ENCODE assay signal across 9 mouse cellular contexts in genomic region chr19:5741641-5742240, GRCm38 (mm10). TPM values are rescaled to one million over a fixed set of nuclear protein-coding genes. Genes with fewer than 3 reads are reported as not detected.
A peak's percentile ranks its signal among the peaks of the same experiment; 100 is the strongest.
DNase-seq lines count a peak whose midpoint lies in the region; ATAC-seq and TF ChIP-seq lines count a peak whose summit lies in the region.
"Had no signal": no experiment of that assay in that cellular context is flagged by ENCODE, and none has a peak within 500 bp of the region (broad histone marks: within the 10 kb centered on the region; RNA-seq: fewer than 3 reads in every experiment).

No protein-coding gene starts in this region.

- peak; percentile 83 for DNase-seq in 3T3-L1 (ENCODE audit: low read depth, low spot score)
- peak; percentile 54 for DNase-seq in forebrain, embryonic 10.5 days (ENCODE audit: extremely low spot score, low spot score)
- DNase-seq in kidney, postnatal 0 days (ENCODE audit: low spot score): peak; percentile 90
- no peak for DNase-seq in liver, embryonic 13.5 days
- peak; percentile 75 for DNase-seq in neural tube, embryonic 11.5 days (ENCODE audit: low spot score)
- peak; percentile 69 to 82 for DNase-seq in urinary bladder, postnatal 36 days (ENCODE audit: low spot score in 2 of 2)

- ATAC-seq in heart, embryonic 13.5 days (ENCODE audit: extremely low read depth, insufficient number of reproducible peaks, low FRiP score, low TSS enrichment): peak; percentile 53
- ATAC-seq in kidney, postnatal 0 days (replicated peaks; ENCODE audit: low FRiP score, low read depth): peak; percentile 30; the same call in 1 of the 2 replicates
- ATAC-seq in liver, embryonic 13.5 days (ENCODE audit: low read depth): 0 out of 2 replicates have a peak, but pooled peaks have one; percentile 24
- peak; percentile 64 for ATAC-seq in neural tube, embryonic 11.5 days (ENCODE audit: insufficient read depth, low FRiP score, low TSS enrichment)

- peaks cover 89% of the 10 kb centered on the region for H3K27me3 ChIP-seq in forebrain, embryonic 10.5 days (ENCODE audit: poor library complexity, severe bottlenecking)
- peaks cover 71% of the 10 kb centered on the region for H3K27me3 ChIP-seq in heart, embryonic 13.5 days (replicated peaks)
- no peaks in the 10 kb centered on the region for H3K27me3 ChIP-seq in kidney, postnatal 0 days (ENCODE audit: insufficient read depth, low read length)
- H3K27me3 ChIP-seq in liver, embryonic 13.5 days: peaks cover 94% of the 10 kb centered on the region
- peaks cover 49% of the 10 kb centered on the region for H3K27me3 ChIP-seq in neural tube, embryonic 11.5 days (ENCODE audit: control insufficient read depth, insufficient read depth, low read length)

- peak overlapping the region; percentile 51 for H3K4me3 ChIP-seq in bone marrow macrophage, adult 2 months (ENCODE audit: insufficient read depth, low read length)
- peak overlapping the region; percentile 77 for H3K4me3 ChIP-seq in forebrain, embryonic 10.5 days
- H3K4me3 ChIP-seq in heart, embryonic 13.5 days: peak overlapping the region; percentile 83
- peak overlapping the region; percentile 64 for H3K4me3 ChIP-seq in kidney, postnatal 0 days (replicated peaks; ENCODE audit: low read depth, low read length)
- H3K4me3 ChIP-seq in liver, embryonic 13.5 days (replicated peaks): peak overlapping the region; percentile 52
- H3K4me3 ChIP-seq in neural tube, embryonic 11.5 days (ENCODE audit: low read depth, low read length): peak overlapping the region; percentile 61

- H3K27ac ChIP-seq in bone marrow macrophage, adult 2 months (ENCODE audit: insufficient read depth, low read depth, low read length): no peak overlapping the region
- peak overlapping the region; percentile 88 for H3K27ac ChIP-seq in forebrain, embryonic 10.5 days
- H3K27ac ChIP-seq in heart, embryonic 13.5 days (replicated peaks): peak overlapping the region; percentile 96
- H3K27ac ChIP-seq in kidney, postnatal 0 days: peak overlapping the region; percentile 84
- H3K27ac ChIP-seq in liver, embryonic 13.5 days: no peak overlapping the region
- H3K27ac ChIP-seq in neural tube, embryonic 11.5 days (ENCODE audit: low read depth, low read length): 0 out of 2 replicates have a peak overlapping the region, but pooled peaks have one; percentile 17

- no peaks in the 10 kb centered on the region for H3K36me3 ChIP-seq in forebrain, embryonic 10.5 days (replicated peaks)
- H3K36me3 ChIP-seq in heart, embryonic 13.5 days: no peaks in the 10 kb centered on the region
- H3K36me3 ChIP-seq in kidney, postnatal 0 days (ENCODE audit: insufficient read depth, low read length): no peaks in the 10 kb centered on the region
- H3K36me3 ChIP-seq in liver, embryonic 13.5 days: no peaks in the 10 kb centered on the region
- H3K36me3 ChIP-seq in neural tube, embryonic 11.5 days (ENCODE audit: control insufficient read depth, insufficient read depth, low read length): no peaks in the 10 kb centered on the region
- H3K36me3 ChIP-seq: G1E had no signal

- H3K9me3 ChIP-seq in forebrain, embryonic 10.5 days: no peaks in the 10 kb centered on the region
- no peaks in the 10 kb centered on the region for H3K9me3 ChIP-seq in heart, embryonic 13.5 days
- no peaks in the 10 kb centered on the region for H3K9me3 ChIP-seq in kidney, postnatal 0 days (replicated peaks; ENCODE audit: low read length)
- no peaks in the 10 kb centered on the region for H3K9me3 ChIP-seq in liver, embryonic 13.5 days (replicated peaks)
- H3K9me3 ChIP-seq in neural tube, embryonic 11.5 days (ENCODE audit: control insufficient read depth, low read length): no peaks in the 10 kb centered on the region
- H3K9me3 ChIP-seq: G1E had no signal

- TF ChIP-seq CTCF in bone marrow macrophage, adult 2 months (IDR thresholded peaks at IDR 0.05; ENCODE audit: low read depth, low read length): no peak
- no peak for TF ChIP-seq CTCF in kidney, postnatal 0 days (IDR thresholded peaks at IDR 0.05; ENCODE audit: low read depth)

- no peak for TF ChIP-seq POLR2A in bone marrow macrophage, adult 2 months (IDR thresholded peaks at IDR 0.05; ENCODE audit: borderline replicate concordance, low read depth, low read length)

- H3K4me1 ChIP-seq in bone marrow macrophage, adult 2 months (ENCODE audit: control insufficient read depth, insufficient read depth, low read length): peaks cover 10% of the 10 kb centered on the region
- H3K4me1 ChIP-seq in forebrain, embryonic 10.5 days: peaks cover 60% of the 10 kb centered on the region
- H3K4me1 ChIP-seq in heart, embryonic 13.5 days: peaks cover 69% of the 10 kb centered on the region
- H3K4me1 ChIP-seq in kidney, postnatal 0 days (replicated peaks; ENCODE audit: insufficient read depth, low read length): peaks cover 36% of the 10 kb centered on the region
- H3K4me1 ChIP-seq in liver, embryonic 13.5 days (replicated peaks): peaks cover 35% of the 10 kb centered on the region
- peaks cover 24% of the 10 kb centered on the region for H3K4me1 ChIP-seq in neural tube, embryonic 11.5 days (ENCODE audit: control insufficient read depth, insufficient read depth, low read length)

- 1% methylated on average over 54 of the region's 55 CpGs for WGBS in forebrain, embryonic 10.5 days
- under 1% methylated on average over 55 of the region's 55 CpGs for WGBS in heart, embryonic 13.5 days
- under 1% methylated on average over 49 of the region's 55 CpGs for WGBS in kidney, postnatal 0 days
- under 1% methylated on average over 55 of the region's 55 CpGs for WGBS in liver, embryonic 13.5 days (ENCODE audit: insufficient replicate concordance)
- WGBS in neural tube, embryonic 11.5 days: under 1% methylated on average over 45 of the region's 55 CpGs

- peak overlapping the region; percentile 96 for H3K9ac ChIP-seq in heart, embryonic 13.5 days
- peak overlapping the region; percentile 82 for H3K9ac ChIP-seq in kidney, postnatal 0 days (ENCODE audit: low read depth, low read length)
- H3K9ac ChIP-seq in liver, embryonic 13.5 days: peak overlapping the region; percentile 56
- peak overlapping the region; percentile 85 for H3K9ac ChIP-seq in neural tube, embryonic 11.5 days (ENCODE audit: low read length)

- H3K4me2 ChIP-seq in heart, embryonic 13.5 days: peak overlapping the region; percentile 96
- peak overlapping the region; percentile 96 for H3K4me2 ChIP-seq in kidney, postnatal 0 days (ENCODE audit: low read length)
- H3K4me2 ChIP-seq in liver, embryonic 13.5 days: peak overlapping the region; percentile 73
- peak overlapping the region; percentile 98 for H3K4me2 ChIP-seq in neural tube, embryonic 11.5 days (ENCODE audit: low read depth)

RNA-seq across cellular contexts. Expression of gene Ltbp3, which starts 1.0 kb away (rescaled TPM):
- 11.4 and 15.7 TPM in 2 replicates for polyA plus RNA-seq in bone marrow macrophage, adult 2 months (2012; ENCODE audit: insufficient read depth, insufficient read length, missing spikeins)
- 2.6 and 4.9 TPM in 2 replicates for polyA plus RNA-seq in forebrain, embryonic 10.5 days (2016; fragmentation: Nextera tagmentation; extraction: Ambion mirVana)
- 22.5 and 24.7 TPM in 2 replicates for polyA plus RNA-seq in heart, embryonic 13.5 days (2015; fragmentation: Nextera tagmentation; extraction: Ambion mirVana)
- polyA plus RNA-seq in kidney, postnatal 0 days (2015; fragmentation: Nextera tagmentation; extraction: Ambion mirVana): 22.3 and 23.9 TPM in 2 replicates
- 1.1 and 2.7 TPM in 2 replicates for polyA plus RNA-seq in liver, embryonic 13.5 days (2015; fragmentation: Nextera tagmentation; extraction: Ambion mirVana)
- polyA plus RNA-seq in neural tube, embryonic 11.5 days (2014; fragmentation: Nextera tagmentation; extraction: Ambion mirVana): 5.2 and 9.7 TPM in 2 replicates

RNA-seq across cellular contexts. Expression of gene Fam89b, which starts 12.3 kb away (rescaled TPM):
- polyA plus RNA-seq in bone marrow macrophage, adult 2 months (2012; ENCODE audit: insufficient read depth, insufficient read length, missing spikeins): 167 and 176 TPM in 2 replicates
- 120 and 127 TPM in 2 replicates for polyA plus RNA-seq in forebrain, embryonic 10.5 days (2016; fragmentation: Nextera tagmentation; extraction: Ambion mirVana)
- 79.7 and 82.6 TPM in 2 replicates for polyA plus RNA-seq in heart, embryonic 13.5 days (2015; fragmentation: Nextera tagmentation; extraction: Ambion mirVana)
- 91.0 and 92.7 TPM in 2 replicates for polyA plus RNA-seq in kidney, postnatal 0 days (2015; fragmentation: Nextera tagmentation; extraction: Ambion mirVana)
- polyA plus RNA-seq in liver, embryonic 13.5 days (2015; fragmentation: Nextera tagmentation; extraction: Ambion mirVana): 44.5 and 47.0 TPM in 2 replicates
- 167 and 184 TPM in 2 replicates for polyA plus RNA-seq in neural tube, embryonic 11.5 days (2014; fragmentation: Nextera tagmentation; extraction: Ambion mirVana)

RNA-seq across cellular contexts. Expression of gene Ehbp1l1, which starts 15.6 kb away (rescaled TPM):
- 123 and 125 TPM in 2 replicates for polyA plus RNA-seq in bone marrow macrophage, adult 2 months (2012; ENCODE audit: insufficient read depth, insufficient read length, missing spikeins)
- polyA plus RNA-seq in forebrain, embryonic 10.5 days (2016; fragmentation: Nextera tagmentation; extraction: Ambion mirVana): 6.6 and 8.4 TPM in 2 replicates
- polyA plus RNA-seq in heart, embryonic 13.5 days (2015; fragmentation: Nextera tagmentation; extraction: Ambion mirVana): 85.9 and 96.8 TPM in 2 replicates
- 14.3 and 15.0 TPM in 2 replicates for polyA plus RNA-seq in kidney, postnatal 0 days (2015; fragmentation: Nextera tagmentation; extraction: Ambion mirVana)
- 105 and 111 TPM in 2 replicates for polyA plus RNA-seq in liver, embryonic 13.5 days (2015; fragmentation: Nextera tagmentation; extraction: Ambion mirVana)
- 5.1 and 6.8 TPM in 2 replicates for polyA plus RNA-seq in neural tube, embryonic 11.5 days (2014; fragmentation: Nextera tagmentation; extraction: Ambion mirVana)

RNA-seq across cellular contexts. Expression of gene Scyl1, which starts 29.5 kb away (rescaled TPM):
- polyA plus RNA-seq in bone marrow macrophage, adult 2 months (2012; ENCODE audit: insufficient read depth, insufficient read length, missing spikeins): 46.7 and 48.3 TPM in 2 replicates
- 63.4 and 64.6 TPM in 2 replicates for polyA plus RNA-seq in forebrain, embryonic 10.5 days (2016; fragmentation: Nextera tagmentation; extraction: Ambion mirVana)
- 55.8 and 59.6 TPM in 2 replicates for polyA plus RNA-seq in heart, embryonic 13.5 days (2015; fragmentation: Nextera tagmentation; extraction: Ambion mirVana)
- 63.5 and 65.1 TPM in 2 replicates for polyA plus RNA-seq in kidney, postnatal 0 days (2015; fragmentation: Nextera tagmentation; extraction: Ambion mirVana)
- polyA plus RNA-seq in liver, embryonic 13.5 days (2015; fragmentation: Nextera tagmentation; extraction: Ambion mirVana): 25.2 and 27.5 TPM in 2 replicates
- polyA plus RNA-seq in neural tube, embryonic 11.5 days (2014; fragmentation: Nextera tagmentation; extraction: Ambion mirVana): 63.9 and 67.4 TPM in 2 replicates

RNA-seq across cellular contexts. Expression of gene Kcnk7, which starts 37.6 kb away (rescaled TPM):
- polyA plus RNA-seq in bone marrow macrophage, adult 2 months (2012; ENCODE audit: insufficient read depth, insufficient read length, missing spikeins): not detected in 2 replicates
- 0.19 TPM in 1 of 2 replicates, not detected in the other for polyA plus RNA-seq in forebrain, embryonic 10.5 days (2016; fragmentation: Nextera tagmentation; extraction: Ambion mirVana)
- polyA plus RNA-seq in heart, embryonic 13.5 days (2015; fragmentation: Nextera tagmentation; extraction: Ambion mirVana): 0.29 TPM in 1 of 2 replicates, not detected in the other
- 0.32 and 0.33 TPM in 2 replicates for polyA plus RNA-seq in kidney, postnatal 0 days (2015; fragmentation: Nextera tagmentation; extraction: Ambion mirVana)
- 0.21 and 0.46 TPM in 2 replicates for polyA plus RNA-seq in liver, embryonic 13.5 days (2015; fragmentation: Nextera tagmentation; extraction: Ambion mirVana)
- not detected in 2 replicates for polyA plus RNA-seq in neural tube, embryonic 11.5 days (2014; fragmentation: Nextera tagmentation; extraction: Ambion mirVana)

Comparison
In these comparisons a context has a peak if more than half of its experiments do, and no peak if none do; other contexts are left out.
1. H3K27ac ChIP-seq: peak in forebrain, embryonic 10.5 days (single experiment), heart, embryonic 13.5 days (single experiment), kidney, postnatal 0 days (single experiment) and neural tube, embryonic 11.5 days (single experiment); none in bone marrow macrophage, adult 2 months (single experiment) and liver, embryonic 13.5 days (single experiment).
2. Peak in every context shown above with its lines, with median percentiles within 50 percentile points of each other: H3K4me3 ChIP-seq, ATAC-seq, H3K4me2 ChIP-seq and H3K9ac ChIP-seq.